Mouse (Mus musculus): ENCODE data around the gene Msantd3.

Gene Msantd3

GRCm38 (mm10) chr4:48539841-48540575, at the start of gene Msantd3:
Gene Msantd3, plus strand, starts transcription at chr4:48539935.
- DNase-seq (ENCODE audit: low spot score in 2 of 2) = no peak

GRCm38 (mm10) chr4:48491290-48491743, 48.4 kb upstream of the Msantd3 start:
- DNase-seq (ENCODE audit: low spot score in 2 of 2) = no peak

GRCm38 (mm10) chr4:48492510-48492909, 47.2 kb upstream of the Msantd3 start:
- no peak for DNase-seq (ENCODE audit: low spot score in 2 of 2)

- no peak for DNase-seq (ENCODE audit: low spot score in 2 of 2)
Measured at GRCm38 (mm10) chr4:48510861-48511260, 28.9 kb upstream of the Msantd3 start.

- no peak for DNase-seq (ENCODE audit: low spot score in 2 of 2)
Measured at GRCm38 (mm10) chr4:48529559-48529958, 10.2 kb upstream of the Msantd3 start.

GRCm38 (mm10) chr4:48531804-48532601, 7.7 kb upstream of the Msantd3 start:
- no peak for DNase-seq (ENCODE audit: low spot score in 2 of 2)

GRCm38 (mm10) chr4:48536275-48536674, 3.5 kb upstream of the Msantd3 start:
- no peak for DNase-seq (ENCODE audit: low spot score in 2 of 2)

- DNase-seq (ENCODE audit: low spot score in 2 of 2) = no peak
Measured at GRCm38 (mm10) chr4:48537024-48537423, 2.7 kb upstream of the Msantd3 start.

- no peak for DNase-seq (ENCODE audit: low spot score in 2 of 2)
Measured at GRCm38 (mm10) chr4:48538581-48538980, 1.2 kb upstream of the Msantd3 start.

GRCm38 (mm10) chr4:48540576-48541111, 909 bp downstream of the Msantd3 start:
- no peak for DNase-seq (ENCODE audit: low spot score in 2 of 2)

GRCm38 (mm10) chr4:48541526-48542250, 2.0 kb downstream of the Msantd3 start:
- DNase-seq (ENCODE audit: low spot score in 2 of 2) = no peak

- DNase-seq (ENCODE audit: low spot score in 2 of 2) = no peak
Measured at GRCm38 (mm10) chr4:48542351-48542750, 2.6 kb downstream of the Msantd3 start.

GRCm38 (mm10) chr4:48543071-48543865, 3.5 kb downstream of the Msantd3 start:
- DNase-seq (ENCODE audit: low spot score in 2 of 2) = no peak

- DNase-seq (ENCODE audit: low spot score in 2 of 2) = no peak
Measured at GRCm38 (mm10) chr4:48544141-48544540, 4.4 kb downstream of the Msantd3 start.

GRCm38 (mm10) chr4:48545966-48546365, 6.2 kb downstream of the Msantd3 start:
- DNase-seq (ENCODE audit: low spot score in 2 of 2) = no peak

- DNase-seq (ENCODE audit: low spot score in 2 of 2) = no peak
Measured at GRCm38 (mm10) chr4:48546568-48547496, 7.1 kb downstream of the Msantd3 start.

- DNase-seq (ENCODE audit: low spot score in 2 of 2) = no peak
Measured at GRCm38 (mm10) chr4:48548393-48549045, 8.8 kb downstream of the Msantd3 start.

- DNase-seq (ENCODE audit: low spot score in 2 of 2) = no peak
Measured at GRCm38 (mm10) chr4:48549661-48550060, 9.9 kb downstream of the Msantd3 start.

GRCm38 (mm10) chr4:48552486-48553064, 12.8 kb downstream of the Msantd3 start:
- no peak for DNase-seq (ENCODE audit: low spot score in 2 of 2)

Data from spleen, postnatal 10 days (tissue).